Mouse (Mus musculus): ENCODE results near the gene Olfr782.
"Not testable (repeated sequence)": the region's sequence is repeated elsewhere in the genome, so short reads cannot be mapped to it uniquely, and the experiment has no call there.

Olfr782 gene

GRCm38 (mm10) chr10:129348550-129348949 is at the start of gene Olfr782:
Olfr782 (plus strand) TSS chr10:129348850.
- DNase-seq, result no peak

GRCm38 (mm10) chr10:129312973-129313372 is 35.7 kb upstream of the Olfr782 start:
- not testable (repeated sequence) for DNase-seq

DNA sequence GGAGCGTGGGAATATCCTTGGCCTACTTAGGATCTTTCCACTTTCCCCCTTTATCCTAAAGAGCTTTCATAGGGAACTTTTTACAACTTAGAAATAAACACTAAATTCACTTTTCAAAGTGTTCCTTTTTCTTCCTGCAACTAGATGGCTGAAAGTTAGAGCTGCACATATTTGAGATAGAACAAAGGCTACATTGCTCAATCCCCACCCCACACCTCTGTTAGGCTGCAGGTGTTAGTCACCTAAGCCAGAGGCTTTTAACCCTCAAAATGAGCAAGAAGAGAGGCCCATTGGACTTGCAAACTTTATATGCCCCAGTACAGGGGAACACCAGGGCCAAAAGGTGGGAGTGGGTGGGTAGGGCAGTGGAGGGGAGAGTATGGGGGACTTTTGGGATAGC is 35.1 kb upstream of the Olfr782 start:
- not testable (repeated sequence) for DNase-seq

DNA sequence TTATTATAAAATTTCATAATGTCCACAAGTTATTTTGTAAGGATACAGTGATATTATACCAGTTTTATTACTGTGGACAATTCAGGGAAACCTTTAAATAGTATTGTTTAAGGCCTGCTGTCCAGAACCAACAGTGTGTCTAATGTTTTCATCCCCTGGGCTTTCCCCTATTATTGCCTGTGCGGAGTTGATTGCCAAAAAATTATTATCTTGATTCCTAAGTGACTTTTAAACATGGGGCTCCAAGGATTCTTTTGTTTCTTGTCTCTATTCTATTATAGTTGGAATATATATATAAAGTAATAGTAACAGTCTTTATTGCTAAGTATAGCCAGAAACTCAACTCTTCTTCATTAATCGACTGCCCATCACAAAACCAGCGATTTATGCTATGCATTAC is 30.8 kb upstream of the Olfr782 start, which contains the start of gene Olfr780:
Gene Olfr780 (plus strand): TSS at position 301 of the 400 bp plus-strand sequence.
- DNase-seq, result no peak

- no peak for DNase-seq
These were observed 20.1 kb upstream of the Olfr782 start, which contains the start of gene Olfr781 for GRCm38 (mm10) chr10:129328554-129328953. Olfr781 (plus strand) TSS chr10:129328854.

GRCm38 (mm10) chr10:129352475-129352874 is 3.8 kb downstream of the Olfr782 start:
- not testable (repeated sequence) for DNase-seq

- not testable (repeated sequence) for DNase-seq
These were observed 7.8 kb downstream of the Olfr782 start for GRCm38 (mm10) chr10:129356496-129356895.

DNA sequence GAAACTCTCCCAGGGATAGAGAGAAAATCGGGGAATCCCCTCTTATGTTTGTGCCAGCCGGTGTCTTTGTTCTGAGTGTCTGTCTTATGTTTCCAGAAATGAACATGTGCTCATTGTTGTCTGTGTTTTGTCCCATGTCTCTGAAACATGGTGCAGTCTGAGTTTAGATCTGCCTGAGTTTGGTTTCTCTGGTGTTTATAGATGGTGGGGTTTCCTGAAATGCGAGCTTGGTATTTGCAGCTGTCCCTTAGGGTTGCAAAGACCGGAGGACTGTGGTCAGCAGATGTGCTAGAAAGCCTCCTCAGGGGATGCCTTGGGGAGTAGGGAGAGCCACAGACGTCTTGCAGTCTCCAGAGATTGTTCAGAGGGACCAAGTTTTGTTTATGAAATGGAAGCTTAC is 8.7 kb downstream of the Olfr782 start:
- DNase-seq, result no peak

- DNase-seq, result not testable (repeated sequence)
These were observed 25.4 kb downstream of the Olfr782 start for GRCm38 (mm10) chr10:129374051-129374450.

DNA sequence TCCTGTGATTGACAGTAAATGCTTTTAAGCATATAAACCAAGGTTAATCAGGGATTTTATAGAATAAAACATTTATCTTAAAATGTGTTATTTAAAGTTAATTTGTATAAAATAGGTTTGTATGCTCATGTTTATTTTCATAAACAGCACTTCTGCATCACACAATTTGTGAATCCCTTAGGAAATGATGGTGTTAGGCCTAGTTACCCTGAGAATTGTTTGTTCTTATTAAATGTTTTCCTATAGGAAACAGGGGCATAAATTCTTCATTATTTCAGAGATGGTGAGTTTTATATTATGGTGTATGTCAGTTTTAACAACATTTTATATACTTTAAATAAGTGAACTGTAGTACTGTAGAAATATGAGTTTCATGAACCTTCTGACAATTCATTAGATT is 35.1 kb downstream of the Olfr782 start, which contains the start of gene Olfr784:
Gene Olfr784 (plus strand): TSS at position 301 of the 400 bp plus-strand sequence.
- no peak for DNase-seq

DNA sequence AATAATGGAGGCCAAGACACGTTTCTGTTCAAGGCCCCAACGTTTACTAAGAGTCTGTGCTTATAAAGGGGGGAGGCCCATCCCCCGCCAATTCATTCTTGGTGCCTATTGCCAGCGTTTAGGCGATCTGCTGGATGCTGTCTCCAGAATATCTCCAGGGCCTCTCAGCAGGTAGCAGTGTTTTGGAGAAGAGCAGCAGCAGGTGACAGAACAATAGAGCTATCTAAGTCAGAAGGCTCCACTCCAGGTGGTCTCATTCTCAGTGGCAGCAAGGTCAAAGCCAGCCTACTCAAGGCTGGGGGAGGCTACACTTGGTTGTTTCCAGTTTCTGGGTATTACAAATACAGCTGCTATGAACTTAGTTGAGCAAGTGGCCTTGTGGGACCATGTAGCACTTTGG is 52.2 kb downstream of the Olfr782 start:
- DNase-seq, result no peak
